Mouse (Mus musculus): Measurements from ENCODE around the gene Sfr1.

Sfr1 gene

DNA sequence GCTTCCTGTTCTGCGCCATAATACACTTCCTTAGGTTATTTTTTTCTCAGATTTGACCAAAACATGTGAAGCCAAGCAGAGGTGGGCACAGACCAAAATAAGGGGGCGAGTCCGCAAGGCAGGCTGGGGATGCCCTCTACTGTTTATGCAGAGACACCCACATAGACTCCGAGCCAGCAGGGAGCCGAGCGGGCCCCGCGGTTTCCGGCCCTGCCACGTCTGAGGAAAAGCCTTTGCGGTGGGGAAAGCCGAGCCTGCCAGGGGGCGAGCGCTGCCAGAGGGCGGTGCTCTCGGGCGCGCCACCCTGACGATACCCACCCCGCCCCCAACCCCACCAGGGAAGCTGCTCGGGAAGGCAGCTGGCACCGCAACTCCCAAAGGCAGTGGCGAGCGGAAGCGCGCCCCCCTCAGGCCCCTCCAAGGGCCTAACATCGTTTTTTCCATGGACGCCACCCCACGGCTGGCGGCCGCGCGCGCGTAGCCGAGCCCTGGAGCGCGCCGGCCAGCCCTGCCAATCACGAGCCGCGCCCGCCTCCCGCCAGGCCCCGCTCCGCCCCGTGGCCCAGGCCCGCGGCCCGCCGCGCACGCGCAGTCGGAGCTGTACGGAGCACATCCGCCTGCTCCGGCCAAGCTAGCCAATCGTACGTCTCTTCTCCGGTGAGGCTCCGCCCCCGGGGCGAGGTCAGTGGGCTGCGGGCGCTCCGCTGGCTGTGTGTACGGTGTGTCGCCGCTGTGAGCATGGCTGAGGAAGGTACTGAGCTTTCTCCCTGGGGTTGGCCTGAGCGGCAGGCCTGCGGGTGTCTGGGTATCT, at the start of gene Sfr1:
Gene Sfr1, plus strand, starts transcription at position 612 of the 811 bp plus-strand sequence.
- peak; percentile 99 for DNase-seq

DNA sequence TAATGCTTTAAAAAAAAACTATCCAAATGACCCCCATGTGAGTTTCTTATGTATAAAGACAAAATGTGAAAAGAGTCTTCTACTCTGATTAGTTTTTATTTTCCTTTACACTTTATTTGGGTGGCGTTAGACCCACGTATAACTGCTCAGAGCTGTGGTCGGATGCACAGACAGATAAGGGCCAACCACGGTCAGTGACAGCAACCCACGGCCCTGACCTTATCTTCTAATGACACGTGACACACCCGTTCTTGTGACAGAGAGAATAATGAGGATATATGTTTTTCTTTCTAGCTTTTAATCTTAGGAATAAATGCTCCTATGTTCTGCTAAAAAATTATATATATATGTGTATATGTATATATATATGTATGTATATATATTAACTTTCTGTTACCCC, 41.9 kb upstream of the Sfr1 start:
- no peak for DNase-seq

DNA sequence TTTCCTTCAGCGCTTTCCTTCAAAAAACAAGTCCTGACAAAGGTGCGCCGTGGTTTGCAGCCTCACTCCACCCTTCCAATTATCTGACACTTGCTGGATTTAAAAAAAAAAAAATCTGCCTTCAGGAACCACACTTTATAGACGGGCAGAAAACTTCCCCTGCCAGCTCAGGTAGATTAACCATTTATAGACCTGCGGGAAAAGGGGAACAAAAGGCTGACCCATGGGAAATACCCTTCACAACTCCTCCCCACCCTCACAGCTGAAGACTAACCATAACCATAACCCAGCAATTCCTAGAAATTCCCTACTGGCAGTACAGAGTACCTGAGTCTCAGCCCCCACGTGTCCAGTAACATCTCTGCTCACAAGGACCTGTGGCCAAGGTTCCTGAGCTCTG, 39.5 kb upstream of the Sfr1 start, which contains the start of gene Col17a1:
Gene Col17a1, minus strand, starts transcription at position 101 of the 400 bp plus-strand sequence.
- DNase-seq: no peak

DNA sequence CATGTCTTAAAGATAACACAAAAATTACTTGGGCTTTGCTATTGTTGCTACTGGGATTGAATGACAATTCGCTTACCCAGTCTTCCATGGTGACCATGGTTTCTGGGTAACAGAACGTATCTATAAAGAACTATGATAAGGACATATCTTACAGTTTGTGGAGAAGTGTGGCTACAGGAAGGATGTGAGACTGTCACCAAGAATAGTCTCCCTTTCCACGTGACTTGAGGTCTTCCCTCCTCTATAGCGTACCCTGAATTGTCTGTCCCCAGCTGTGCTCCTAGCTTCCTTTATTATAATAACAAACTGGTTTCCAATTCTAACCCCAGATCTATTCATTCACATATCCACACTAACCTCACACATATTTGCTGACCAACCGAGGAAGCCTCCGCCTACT, 35.8 kb upstream of the Sfr1 start:
- no peak for DNase-seq

DNA sequence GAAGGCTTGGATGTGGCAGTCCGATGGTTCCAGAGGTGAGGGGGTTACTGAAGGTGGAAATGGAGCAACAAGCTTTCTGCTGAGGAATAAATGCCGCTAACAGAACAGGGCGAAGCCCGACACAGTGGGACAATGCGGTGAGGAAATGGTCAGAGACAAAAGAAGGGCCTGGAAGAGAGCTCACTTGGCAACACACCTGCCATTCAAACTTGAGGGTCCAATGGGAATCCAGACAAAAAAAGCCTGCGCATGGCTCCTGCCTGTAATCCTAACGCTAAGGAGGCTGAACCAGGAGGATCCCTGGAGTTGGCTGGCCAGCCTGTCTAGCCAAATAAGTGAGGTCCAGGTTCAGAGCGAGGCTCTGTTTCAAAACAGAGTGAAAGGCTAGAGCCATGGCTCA, 35.1 kb upstream of the Sfr1 start:
- no peak for DNase-seq

DNA sequence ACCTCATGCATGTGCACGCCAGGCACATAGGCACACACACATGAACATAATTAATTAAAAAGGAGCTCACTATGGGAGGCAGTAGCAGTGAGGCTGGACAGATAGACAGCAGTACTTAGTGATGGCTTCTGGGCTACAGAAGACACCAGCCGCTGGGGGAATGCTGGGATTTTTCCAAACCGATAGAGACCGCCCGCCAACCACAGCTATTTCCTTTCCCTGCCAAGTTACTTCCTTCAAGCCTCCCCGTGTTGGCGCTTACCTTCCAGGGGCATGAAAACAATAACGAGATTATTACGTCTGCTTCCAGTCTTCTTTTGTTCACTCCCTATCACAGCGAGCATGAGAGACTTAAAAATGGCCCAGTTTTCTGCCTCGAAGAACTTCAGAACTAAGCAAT, 34.4 kb upstream of the Sfr1 start:
- no peak for DNase-seq

DNA sequence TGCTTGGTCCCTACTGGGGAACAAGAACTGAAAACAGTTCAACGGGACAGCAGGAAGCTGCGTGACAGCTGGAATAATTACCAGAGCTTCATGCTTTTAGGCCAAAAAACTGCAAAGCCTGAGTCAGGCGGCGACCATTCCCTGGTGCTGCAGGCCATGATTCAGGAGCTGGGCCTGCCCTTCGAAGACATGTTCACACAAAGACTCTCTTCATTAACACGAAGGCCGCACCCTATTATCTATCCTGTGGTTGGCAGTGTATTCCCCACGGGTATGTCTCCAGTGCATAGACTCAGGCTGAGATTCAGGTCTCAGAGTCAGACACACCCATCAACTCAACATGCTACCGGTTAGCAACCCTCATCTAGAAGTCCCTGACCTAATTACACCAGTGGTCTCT, 33.2 kb upstream of the Sfr1 start:
- no peak for DNase-seq

DNA sequence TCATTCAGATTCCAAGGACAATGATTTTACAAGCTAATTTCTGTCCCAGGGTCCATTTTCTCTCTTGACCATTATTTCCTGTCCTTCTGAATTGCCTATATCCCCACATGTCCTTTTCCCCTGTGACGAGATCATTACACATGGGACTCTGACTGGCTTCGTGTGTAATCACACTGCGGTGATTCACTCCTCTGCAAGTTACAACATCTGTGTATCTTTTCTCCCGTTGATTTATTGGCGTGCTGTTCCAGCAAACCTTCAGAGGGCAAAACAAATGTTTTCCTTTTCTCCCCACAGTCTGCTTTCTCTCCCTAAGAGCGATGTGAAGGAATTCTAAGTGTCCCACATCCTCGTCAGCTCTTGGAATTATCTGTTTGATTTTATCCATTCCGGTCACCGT, 31.7 kb upstream of the Sfr1 start:
- no peak for DNase-seq

DNA sequence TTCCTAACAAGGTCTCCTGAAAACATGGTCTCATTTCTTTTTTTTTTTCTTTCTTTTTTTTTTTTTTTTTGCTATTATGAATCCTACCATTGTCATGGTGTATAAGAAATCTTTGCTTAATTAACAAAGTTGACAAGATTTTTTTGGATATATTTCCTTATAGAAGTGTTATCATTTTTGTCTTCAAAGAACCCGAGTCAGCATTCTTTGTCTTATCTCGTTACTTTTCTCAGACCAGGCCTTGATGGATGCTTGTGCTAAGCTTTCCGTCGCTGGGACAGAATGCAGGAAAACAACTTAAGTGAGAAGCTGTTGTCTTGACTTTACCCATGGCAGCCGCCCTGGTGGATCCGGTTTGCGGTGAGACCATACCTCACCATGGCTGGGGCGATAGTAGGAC, 31.0 kb upstream of the Sfr1 start:
- DNase-seq: no peak

DNA sequence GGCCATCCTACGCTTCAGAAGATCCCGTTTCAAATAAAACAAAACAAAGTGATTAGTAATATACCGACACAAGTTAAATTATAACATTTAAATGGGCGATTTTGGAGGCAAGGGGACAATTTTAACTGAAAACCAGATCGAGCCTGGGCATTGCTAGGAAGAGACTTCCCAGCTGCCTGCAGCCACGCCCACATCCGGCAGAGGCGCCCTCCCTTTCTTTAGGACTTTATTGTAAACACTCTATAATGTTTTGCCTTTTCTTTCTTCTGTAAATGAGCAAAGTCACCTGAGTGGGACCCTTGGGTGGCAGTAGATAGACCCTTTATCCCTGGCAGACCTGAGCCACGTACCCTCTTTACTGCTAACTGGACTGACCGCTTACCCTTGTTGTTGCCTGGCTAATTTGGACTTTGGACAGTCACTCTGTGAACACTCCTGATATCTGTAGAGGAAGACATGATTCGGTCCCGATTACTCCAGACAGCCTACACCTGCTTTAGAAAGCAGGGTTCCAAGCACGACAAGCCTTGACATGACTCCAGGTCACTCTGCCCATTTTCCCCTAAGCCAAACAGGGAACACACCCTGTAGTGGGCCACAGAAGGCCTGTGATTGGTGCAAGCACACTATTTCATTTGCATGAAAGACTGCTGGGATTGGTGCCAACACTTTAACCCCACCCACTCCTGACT, 26.3 kb upstream of the Sfr1 start:
- no peak for DNase-seq

DNA sequence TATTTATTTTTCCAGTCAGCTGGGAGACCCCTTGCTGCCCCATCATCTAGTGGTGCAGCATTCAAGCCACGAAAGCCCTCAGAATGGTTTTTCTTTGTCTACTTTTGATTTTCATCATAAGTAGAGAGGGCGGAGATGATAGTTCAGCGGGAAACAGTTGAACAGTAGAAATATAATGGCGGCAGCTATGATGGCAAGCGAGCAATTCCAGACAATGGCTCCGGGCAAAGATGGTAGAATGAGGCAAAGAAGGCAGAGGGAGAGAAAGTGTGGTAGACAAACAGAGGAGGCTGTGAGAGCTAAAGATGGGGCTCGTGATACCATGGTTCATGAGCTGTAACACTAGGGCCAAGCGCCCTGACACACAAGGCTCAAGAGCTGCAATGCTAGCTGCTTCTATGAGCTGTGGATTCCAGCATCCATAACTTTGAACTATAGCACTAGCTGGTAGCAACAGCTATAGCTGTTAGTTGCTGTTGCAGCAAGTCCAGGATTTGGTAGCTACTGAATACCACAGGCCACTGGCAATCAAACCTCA, 25.6 kb upstream of the Sfr1 start:
- no peak for DNase-seq

DNA sequence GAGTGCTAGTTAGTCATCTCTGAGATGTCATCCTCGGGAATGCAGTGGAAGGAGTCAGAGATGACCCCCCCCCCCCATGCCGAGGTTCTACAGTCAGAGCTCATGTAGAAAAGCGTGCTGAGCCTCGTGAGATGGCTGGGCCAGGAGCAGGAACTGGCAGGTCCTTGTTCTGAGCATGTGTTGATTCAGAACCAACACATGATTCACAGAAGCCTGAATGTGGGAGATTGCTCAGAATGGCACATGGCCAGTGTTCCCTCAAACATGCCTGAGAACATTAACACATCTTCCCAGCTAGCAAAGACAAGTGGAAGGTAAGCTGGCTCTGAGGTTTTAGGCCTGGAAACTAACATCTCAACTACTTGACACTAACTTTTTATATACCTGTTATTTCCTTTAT, 21.1 kb upstream of the Sfr1 start:
- DNase-seq: peak; percentile 57

DNA sequence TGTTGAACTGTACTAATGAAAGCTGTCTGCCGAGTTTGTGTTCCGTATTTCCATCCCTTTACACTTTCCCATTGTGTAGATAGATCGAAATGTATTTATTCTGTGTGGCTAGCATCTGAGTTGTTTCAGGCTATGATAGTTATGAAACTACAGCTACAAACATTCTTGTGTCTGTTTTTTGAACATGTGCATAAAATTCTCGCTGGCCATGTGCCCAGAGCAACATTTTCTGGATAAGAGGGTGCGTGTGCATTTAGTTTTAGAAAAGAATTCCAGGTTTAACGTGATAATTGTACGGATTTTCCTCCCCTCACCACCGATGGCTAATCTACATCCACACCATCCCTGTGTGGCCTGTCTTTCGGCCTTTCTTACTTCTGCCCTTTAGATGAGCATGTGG, 18.0 kb upstream of the Sfr1 start:
- no peak for DNase-seq

DNA sequence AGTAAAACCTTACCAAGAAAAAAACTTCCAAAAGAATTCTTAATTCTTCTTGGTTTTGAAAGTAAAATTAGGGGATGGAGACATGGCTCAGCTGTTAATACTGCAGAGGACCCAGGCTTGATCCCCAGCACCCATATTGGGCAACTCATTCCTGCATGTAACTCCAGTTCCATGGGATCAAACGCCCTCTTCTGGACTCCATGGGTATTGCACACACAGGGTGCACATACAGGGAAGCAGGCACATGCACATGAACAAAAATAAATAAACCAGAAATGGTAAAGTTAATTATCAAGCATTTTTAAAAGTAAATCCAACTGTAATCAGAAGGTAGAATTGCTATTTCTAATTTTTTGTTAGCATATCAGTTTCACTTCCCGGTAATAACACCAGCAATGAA, 15.3 kb upstream of the Sfr1 start:
- no peak for DNase-seq

DNA sequence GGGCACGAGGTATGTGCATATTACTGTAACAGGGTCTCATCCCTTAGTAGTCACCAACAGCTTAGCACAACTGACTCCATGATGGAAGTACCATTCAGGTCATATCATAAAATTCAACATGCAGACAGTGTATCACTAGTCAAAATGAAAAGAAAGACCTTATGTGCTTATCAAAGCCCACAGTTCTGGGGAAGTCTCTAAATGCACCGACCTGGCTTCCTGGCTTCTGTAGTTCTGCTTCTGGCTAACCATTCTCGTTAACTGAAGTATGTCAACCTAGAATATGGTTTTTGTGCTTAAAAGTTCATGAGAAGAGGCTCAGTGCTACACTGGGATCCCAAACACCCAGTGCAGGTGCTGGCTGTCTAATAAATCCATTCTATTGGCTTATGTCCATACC, 12.3 kb upstream of the Sfr1 start:
- no peak for DNase-seq

DNA sequence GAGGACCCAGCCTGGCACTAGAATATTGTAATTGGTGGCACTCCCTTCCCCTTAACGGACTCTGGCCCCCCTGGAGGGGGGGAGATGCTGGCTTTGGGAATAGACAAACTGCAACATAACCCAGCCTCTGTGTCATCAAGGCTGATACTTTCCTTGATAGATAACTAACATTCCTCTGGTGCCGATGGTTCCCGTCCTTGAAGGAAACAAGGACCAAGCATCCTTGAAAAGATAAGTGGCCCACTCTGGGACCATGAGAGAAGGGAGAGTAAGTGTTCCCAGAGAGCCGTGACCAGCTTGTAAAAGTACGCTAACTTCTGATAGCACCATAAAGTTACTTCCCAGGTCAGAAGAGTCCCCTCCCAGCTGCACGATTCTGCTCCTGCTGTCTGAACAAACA, 9.0 kb upstream of the Sfr1 start:
- DNase-seq: no peak

DNA sequence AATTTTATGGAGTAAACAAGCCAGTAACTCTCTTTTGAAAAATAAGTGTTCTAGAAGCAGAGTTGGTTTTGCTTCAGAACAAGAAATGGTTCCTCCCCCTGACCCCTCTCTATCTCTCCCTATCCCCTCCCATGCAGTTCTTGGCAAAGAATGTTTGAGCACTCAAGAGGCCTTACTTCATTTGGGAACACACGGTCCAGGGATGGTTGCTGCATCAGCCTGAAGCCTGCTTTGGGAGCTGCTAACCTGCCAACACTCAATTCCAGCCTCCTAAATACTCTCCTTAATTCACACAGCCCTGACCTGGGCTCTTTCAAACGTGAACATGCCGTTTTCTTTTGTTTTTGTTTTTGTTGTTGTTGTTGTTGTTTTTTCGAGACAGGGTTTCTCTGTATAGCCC, 6.6 kb upstream of the Sfr1 start:
- DNase-seq: no peak

DNA sequence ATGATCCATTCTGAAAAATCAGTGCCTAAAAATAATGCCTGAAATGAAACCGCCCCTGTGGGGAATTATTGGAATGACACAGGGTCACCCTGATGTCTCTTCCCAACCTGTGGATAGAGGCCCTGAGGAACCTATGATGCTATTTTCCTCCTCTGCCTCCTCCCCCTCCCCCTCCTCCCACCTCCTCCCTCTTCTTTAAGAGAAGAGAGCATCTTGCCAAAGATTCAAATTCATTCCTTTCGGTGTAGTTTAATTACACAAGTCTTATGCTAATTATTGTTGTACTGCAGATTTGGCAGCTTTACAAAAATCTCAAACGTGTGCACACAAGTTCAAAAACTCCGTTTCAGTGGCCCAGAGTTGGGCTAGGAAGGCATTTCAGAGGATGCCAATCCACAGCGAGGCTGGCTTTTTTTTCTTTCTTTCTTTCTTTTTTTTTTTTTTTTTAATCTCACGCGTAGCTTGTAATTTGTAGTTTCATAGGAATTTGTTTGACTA, 5.8 kb upstream of the Sfr1 start:
- no peak for DNase-seq

DNA sequence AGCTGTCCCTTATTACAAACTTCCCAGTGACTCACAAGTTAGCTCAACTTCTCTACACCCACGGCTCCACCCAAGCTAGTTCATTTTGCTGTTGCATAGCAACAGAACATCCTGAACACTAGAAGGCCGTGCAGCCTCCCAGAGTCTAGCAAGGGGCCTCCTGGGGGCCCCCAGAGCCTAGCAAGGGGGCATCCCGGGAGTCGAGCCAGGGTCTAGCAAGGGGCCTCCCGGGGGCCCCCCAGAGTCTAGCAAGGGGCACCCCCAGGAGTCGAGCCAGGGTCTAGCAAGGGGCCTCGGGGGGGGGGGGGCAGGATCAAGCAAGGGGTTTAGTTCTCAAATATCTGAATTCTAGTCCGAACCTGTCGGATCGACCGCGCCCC, 801 bp upstream of the Sfr1 start:
- peak; percentile 76 for DNase-seq

DNA sequence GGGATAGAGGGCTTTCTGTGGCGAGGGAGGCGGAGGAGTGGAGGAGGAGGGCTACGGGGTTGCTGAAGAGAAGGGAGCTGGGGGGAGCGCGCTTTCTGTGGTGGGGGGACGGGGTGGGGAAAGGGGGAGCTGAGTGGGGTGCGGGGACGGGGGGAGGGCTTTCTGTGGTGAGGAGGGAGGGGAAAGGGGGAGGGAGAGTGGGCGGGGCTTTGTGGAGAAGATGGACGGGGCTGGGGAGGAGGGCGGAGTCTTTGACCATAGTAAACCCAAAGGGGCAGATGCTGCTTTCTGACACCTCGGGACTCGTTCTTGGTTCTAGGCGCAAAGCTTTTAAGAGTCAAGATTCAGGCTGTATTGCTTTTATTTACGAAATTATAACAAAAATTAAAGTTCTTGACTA, 449 bp downstream of the Sfr1 start:
- DNase-seq: peak; percentile 53

DNA sequence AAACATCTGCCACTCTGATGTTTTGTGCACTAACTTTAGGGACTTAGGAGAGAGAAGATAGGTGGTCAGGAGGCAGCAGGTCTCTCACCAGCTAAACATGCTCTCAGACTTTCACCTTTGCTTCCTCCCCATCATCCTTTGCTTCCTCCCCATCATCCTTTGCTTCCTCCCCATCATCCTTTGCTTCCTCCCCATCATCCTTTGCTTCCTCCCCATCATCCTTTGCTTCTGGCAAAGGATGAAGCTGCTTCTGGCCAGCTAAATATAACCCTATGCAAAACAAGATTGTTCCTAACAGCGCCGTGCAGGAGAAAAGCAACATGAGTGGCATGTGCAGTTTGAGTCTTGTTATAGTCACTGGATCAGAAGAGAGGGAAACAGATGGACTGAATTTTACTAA, 15.6 kb downstream of the Sfr1 start:
- peak; percentile 59 for DNase-seq

DNA sequence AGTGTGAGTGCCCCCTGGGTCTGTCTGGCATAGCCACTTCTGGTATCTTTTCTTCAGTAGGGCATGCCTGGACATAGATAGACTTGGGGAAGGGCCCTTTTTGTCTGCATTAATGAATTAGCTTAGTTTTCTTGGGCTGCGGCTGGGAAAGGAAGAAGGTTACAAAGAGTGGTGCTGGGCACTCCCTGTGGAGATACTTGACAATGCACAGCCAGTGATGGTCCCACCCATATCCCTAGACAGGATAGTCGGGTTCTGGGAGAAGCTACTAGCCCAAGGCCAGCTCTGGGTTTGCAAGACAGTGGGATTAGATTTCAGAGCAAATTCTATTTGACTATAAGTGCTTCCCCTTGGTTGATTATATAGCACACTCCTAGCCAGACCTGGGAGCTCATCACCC, 17.5 kb downstream of the Sfr1 start:
- no peak for DNase-seq

DNA sequence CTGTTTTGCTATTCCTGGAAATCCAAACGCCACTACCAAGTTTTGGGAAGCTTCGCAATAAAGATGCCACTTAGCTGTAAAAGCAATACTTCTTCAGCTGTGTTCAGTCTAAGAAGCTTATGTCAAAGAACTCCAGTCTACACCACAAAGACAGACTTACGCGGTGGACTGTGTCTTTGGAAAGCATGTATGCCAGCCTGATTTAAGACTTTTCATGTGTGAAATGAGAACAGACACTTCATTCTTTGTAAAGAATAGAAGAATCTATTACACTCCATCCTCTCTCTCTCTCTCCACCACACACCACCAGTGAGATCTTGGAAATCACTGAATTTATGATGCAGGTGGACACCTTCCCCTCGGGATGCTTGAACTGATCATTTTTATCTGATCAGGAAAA, 18.9 kb downstream of the Sfr1 start:
- no peak for DNase-seq

DNA sequence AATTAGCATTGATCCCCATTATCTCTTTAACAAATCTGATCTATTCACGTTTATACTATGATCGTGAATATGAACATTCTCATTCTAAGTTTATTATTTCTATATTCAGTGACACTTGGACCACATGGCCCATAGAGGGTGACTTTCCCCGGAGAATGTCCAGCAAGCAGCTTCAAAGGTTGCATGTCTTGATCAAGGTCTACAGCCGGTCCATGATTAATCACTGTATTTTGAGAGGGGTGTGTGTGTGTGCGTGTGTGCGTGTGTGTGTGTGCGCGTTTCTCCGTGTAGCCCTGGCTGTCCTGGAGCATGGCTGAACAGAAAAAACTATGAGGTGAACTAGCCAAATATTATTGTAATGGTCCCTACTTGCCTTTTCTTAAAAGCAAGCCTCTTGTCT, 21.0 kb downstream of the Sfr1 start:
- DNase-seq: no peak
